Mouse (Mus musculus) ES-E14 (cell line): Measurements from ENCODE around the gene Myadml2. TPM values are rescaled to one million over a fixed set of nuclear protein-coding genes. Genes with fewer than 3 reads are reported as not detected.

Experiments used
- DNase-seq: peaks from one replicate; pipeline ENCODE4 v3.0.0-alpha.2; 2013; ENCODE audit warnings: low read depth, low spot score
- H3K27ac ChIP-seq: 2 replicates; pipeline ENCODE4 v1.5.1; 2012; ENCODE audit warnings: low read depth, mild to moderate bottlenecking, low read length, moderate library complexity, mixed read lengths; ENCODE audit not compliant: poor library complexity, insufficient read depth, severe bottlenecking
- H3K36me3 ChIP-seq: 2 replicates; pipeline ENCODE4 v1.6.1; 2012; ENCODE audit warnings: mild to moderate bottlenecking, low read length, moderate library complexity, mixed read lengths; ENCODE audit not compliant: control insufficient read depth, poor library complexity, insufficient read depth, severe bottlenecking
- H3K4me1 ChIP-seq, 2 experiments: fragments of 150-350 bp in 1 of 2; sonication (generic) in 1 of 2; 2 replicates each; pipeline ENCODE4 v1.6.1; 2012; ENCODE audit warnings: low read length in 2 of 2, mild to moderate bottlenecking in 1 of 2, mixed read lengths in 1 of 2; ENCODE audit not compliant: control insufficient read depth in 2 of 2, insufficient read depth in 2 of 2, poor library complexity in 1 of 2
- H3K4me3 ChIP-seq, 2 experiments: fragments of 150-350 bp in 1 of 2; sonication (generic) in 1 of 2; 2 replicates each; pipeline ENCODE4 v1.5.1; 2012; ENCODE audit warnings: low read length in 2 of 2, low read depth in 1 of 2, mild to moderate bottlenecking in 1 of 2, mixed read lengths in 1 of 2; ENCODE audit not compliant: insufficient read depth in 1 of 2, poor library complexity in 1 of 2, severe bottlenecking in 1 of 2
- H3K9ac ChIP-seq: 2 replicates; pipeline ENCODE4 v1.6.1; 2012; ENCODE audit warnings: low read depth, mild to moderate bottlenecking, low read length, mixed read lengths; ENCODE audit not compliant: poor library complexity, insufficient read depth, severe bottlenecking
- H3K9me3 ChIP-seq: fragments of 150-350 bp; sonication (generic); 2 replicates; pipeline ENCODE4 v1.6.1; 2012; ENCODE audit warnings: low read depth, mild to moderate bottlenecking, low read length; ENCODE audit not compliant: control insufficient read depth, insufficient read depth
- CHD2 ChIP-seq: IDR thresholded peaks from 2 replicates; pipeline ENCODE4 v1.6.1; 2014; ENCODE audit warnings: mild to moderate bottlenecking, low read depth, low read length, inconsistent platforms
- HCFC1 ChIP-seq: IDR thresholded peaks from 2 replicates; pipeline ENCODE4 v1.6.1; 2012; ENCODE audit warnings: low read length, inconsistent platforms, borderline replicate concordance; ENCODE audit not compliant: insufficient read depth
- MAFK ChIP-seq: IDR thresholded peaks from 2 replicates; pipeline ENCODE4 v1.6.1; 2014; ENCODE audit warnings: mild to moderate bottlenecking, low read depth, low read length, inconsistent platforms; ENCODE audit not compliant: insufficient read depth
- ZC3H11A ChIP-seq: IDR thresholded peaks from 2 replicates; pipeline ENCODE4 v1.6.1; 2012; ENCODE audit warnings: low read depth, mild to moderate bottlenecking, inconsistent platforms, low read length, borderline replicate concordance
- ZNF384 ChIP-seq: IDR thresholded peaks from 2 replicates; pipeline ENCODE4 v1.6.1; 2012; ENCODE audit warnings: low read depth, low read length, inconsistent platforms
- in situ Hi-C, 2 experiments: fragments of 600-800 bp; cut with MboI; formaldehyde crosslinking; loops; one replicate each; pipeline ENCODE4 v1.15.1; 2025; ENCODE audit warnings: low sequenced_read_pairs in 2 of 2, inconsistent platforms in 1 of 2; ENCODE audit not compliant: unreplicated experiment in 2 of 2
- total RNA-seq: library from RNA; depleted of rRNA; stranded (reverse); fragments of 300-350 nt; gene quantifications from 2 replicates; pipeline ENCODE4 v1.2.3, GENCODE M21; 2012

Gene Myadml2
- total RNA-seq, 1 experiment: not detected

DNA sequence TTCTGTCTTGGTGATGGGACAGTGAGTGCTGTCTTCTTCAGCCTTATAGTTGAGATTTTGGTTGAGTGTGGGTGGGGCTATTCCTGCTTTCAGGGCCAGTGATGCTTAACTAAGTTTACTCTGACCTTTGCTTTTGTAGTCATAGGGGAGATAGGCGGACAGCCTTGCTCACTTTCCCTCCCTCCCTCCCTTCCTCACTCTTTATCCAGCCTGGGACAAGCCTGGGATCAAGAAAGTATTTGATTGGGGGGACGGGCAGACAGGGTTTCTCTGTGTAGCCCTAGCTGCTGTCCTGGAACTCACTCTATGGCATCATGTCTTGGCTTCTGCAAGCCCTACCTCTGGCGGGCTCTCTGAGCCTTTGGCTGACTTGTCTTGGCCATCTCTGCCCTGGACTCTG, 45.5 kb upstream of the Myadml2 start:
- Histone ChIP-seq H3K4me3 (no peak overlapping the region), H3K4me1 (peaks cover 0 to 14% of the 10 kb centered on the region in 2 experiments; a peak in 3 of 4 replicates), H3K27ac (no peak overlapping the region), H3K36me3 (peaks cover 33% of the 10 kb centered on the region), H3K9me3 (no peaks in the 10 kb centered on the region), H3K9ac (no peak overlapping the region)
- TF ChIP-seq MAFK (no peak), CHD2 (no peak), HCFC1 (no peak), ZC3H11A (no peak), ZNF384 (no peak)
- in situ Hi-C loops: no loop called here
- DNase-seq: no peak

DNA sequence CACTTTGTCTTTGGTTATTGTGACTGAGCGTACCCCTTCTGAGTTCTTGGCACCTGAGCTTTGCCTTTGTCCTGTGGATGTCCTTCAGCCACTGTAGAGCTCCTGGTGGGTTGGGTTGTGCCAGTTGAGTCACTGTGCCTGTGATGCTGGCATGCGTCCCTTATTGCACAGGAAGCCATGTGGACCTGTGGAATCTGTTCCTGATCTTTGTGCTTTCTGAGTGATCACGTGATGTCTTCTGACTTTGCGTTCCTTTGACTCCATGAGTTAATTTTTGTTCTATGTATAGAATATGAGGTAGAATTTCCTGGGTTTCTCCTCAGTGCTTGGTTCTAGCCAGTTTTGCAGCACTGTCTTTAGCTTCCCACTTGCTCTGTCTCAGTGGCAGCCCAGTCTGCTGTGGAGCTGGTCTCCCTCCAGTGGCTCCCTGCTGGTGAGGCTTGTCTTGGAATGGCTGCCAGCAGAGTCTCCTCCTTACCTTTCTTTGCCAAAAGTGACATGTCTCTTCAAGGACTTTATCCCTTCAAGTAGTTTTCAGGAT, 44.6 kb upstream of the Myadml2 start:
- Histone ChIP-seq H3K27ac (no peak overlapping the region), H3K9ac (no peak overlapping the region), H3K36me3 (peaks cover 38% of the 10 kb centered on the region), H3K4me3 (no peak overlapping the region), H3K9me3 (no peaks in the 10 kb centered on the region), H3K4me1 (peaks cover 0 to 10% of the 10 kb centered on the region in 2 experiments; a peak in 3 of 4 replicates)
- TF ChIP-seq CHD2 (no peak), ZNF384 (no peak), ZC3H11A (no peak), HCFC1 (no peak), MAFK (no peak)
- in situ Hi-C loops: no loop called here
- no peak for DNase-seq

DNA sequence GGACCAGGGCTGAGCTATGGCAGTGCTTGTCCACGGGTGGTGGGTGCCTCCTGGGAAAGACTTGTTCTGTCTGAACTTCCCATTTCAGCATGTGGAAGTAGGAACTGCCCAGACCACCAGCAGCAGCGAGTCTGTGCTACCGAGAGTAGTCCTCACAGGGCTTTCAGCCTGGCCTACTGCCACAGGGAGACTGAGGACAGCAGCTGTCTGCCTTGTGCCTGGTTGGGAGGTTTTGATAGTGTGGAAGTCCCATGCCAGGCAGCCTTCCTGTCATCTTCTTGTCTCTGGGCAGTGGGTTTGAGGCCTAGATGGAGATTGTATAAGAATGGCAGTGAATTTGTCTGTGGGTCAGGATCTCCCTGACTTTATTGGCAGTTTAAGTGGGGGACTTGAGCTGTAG, 41.4 kb upstream of the Myadml2 start:
- Histone ChIP-seq H3K36me3 (peaks cover 42% of the 10 kb centered on the region), H3K4me1 (peaks cover 0 to 8% of the 10 kb centered on the region in 2 experiments; a peak in 1 of 4 replicates), H3K27ac (no peak overlapping the region), H3K9me3 (no peaks in the 10 kb centered on the region), H3K9ac (no peak overlapping the region), H3K4me3 (no peak overlapping the region)
- in situ Hi-C loops: no loop called here
- DNase-seq: no peak
- no peak for TF ChIP-seq MAFK
- no peak for TF ChIP-seq HCFC1
- TF ChIP-seq ZC3H11A: no peak
- no peak for TF ChIP-seq CHD2
- no peak for TF ChIP-seq ZNF384

DNA sequence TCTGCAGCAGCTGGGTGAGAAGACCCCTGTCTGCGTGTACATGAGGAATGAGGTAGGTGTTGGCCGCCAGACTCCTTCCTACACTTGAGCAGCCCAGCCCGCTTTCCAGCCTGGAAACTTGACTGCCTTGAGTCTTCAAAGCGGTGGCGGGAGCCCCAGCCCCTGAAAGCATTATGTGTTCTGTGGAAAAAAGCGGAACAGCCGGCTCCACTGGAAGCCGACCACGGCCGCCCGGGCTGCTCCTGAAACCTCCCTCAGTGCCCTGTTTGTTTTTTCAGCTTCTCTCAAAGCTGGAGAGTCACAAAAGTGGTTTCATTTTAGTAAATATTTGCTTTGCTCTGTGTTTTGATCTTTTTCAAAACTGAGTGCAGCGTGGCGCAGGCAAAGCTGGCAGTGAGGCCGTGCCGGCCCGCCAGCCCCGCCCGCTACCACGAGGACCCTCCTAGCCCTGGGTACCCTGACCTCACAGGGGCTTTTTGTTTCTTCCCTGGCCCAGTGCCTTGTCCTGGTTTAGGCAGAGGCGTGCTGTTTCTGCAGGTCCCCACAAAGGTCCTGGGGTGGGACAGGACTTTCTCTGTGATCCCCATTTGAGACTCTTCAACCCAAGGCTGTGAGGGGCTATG, 38.8 kb upstream of the Myadml2 start:
- Histone ChIP-seq H3K4me1 (peaks cover 0 to 7% of the 10 kb centered on the region in 2 experiments; a peak in 1 of 4 replicates), H3K4me3 (no peak overlapping the region), H3K9me3 (no peaks in the 10 kb centered on the region), H3K27ac (no peak overlapping the region), H3K36me3 (peaks cover 44% of the 10 kb centered on the region), H3K9ac (no peak overlapping the region)
- no peak for DNase-seq
- in situ Hi-C loops: no loop called here
- TF ChIP-seq ZC3H11A (no peak), MAFK (no peak), CHD2 (no peak), ZNF384 (no peak), HCFC1 (no peak)

DNA sequence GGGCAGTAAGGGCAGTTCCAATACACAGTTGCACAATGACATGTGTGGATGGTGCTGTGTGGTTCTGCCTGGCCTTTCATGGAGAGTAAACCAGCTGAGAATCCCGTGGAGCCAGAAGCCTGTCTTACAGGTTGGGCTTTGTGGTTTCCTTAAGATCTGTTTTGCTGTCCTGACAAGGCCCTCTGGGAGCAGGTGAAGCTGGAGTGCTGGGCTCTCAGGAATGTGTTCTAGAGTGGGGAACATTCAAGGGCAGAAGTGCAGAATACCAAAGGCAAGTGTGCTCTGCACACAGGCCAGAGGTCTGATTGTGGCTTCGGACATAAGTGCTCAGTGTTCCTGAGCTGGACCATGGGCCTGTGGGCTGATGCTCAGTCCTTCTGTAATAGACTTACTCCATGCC, 36.7 kb upstream of the Myadml2 start:
- Histone ChIP-seq H3K27ac (no peak overlapping the region), H3K4me1 (peaks cover 0 to 7% of the 10 kb centered on the region in 2 experiments; a peak in 1 of 4 replicates), H3K36me3 (peaks cover 56% of the 10 kb centered on the region), H3K9ac (no peak overlapping the region), H3K9me3 (no peaks in the 10 kb centered on the region), H3K4me3 (no peak overlapping the region)
- in situ Hi-C loops: no loop called here
- TF ChIP-seq HCFC1 (no peak), MAFK (no peak)
- DNase-seq: no peak
